Mouse (Mus musculus): ENCODE data around the gene Hnrnpll. TPM values are rescaled to one million over a fixed set of nuclear protein-coding genes. Genes with fewer than 3 reads are reported as not detected.

Hnrnpll gene
- polyA plus RNA-seq, 1 experiment from 2014 or later = 132 TPM

DNA sequence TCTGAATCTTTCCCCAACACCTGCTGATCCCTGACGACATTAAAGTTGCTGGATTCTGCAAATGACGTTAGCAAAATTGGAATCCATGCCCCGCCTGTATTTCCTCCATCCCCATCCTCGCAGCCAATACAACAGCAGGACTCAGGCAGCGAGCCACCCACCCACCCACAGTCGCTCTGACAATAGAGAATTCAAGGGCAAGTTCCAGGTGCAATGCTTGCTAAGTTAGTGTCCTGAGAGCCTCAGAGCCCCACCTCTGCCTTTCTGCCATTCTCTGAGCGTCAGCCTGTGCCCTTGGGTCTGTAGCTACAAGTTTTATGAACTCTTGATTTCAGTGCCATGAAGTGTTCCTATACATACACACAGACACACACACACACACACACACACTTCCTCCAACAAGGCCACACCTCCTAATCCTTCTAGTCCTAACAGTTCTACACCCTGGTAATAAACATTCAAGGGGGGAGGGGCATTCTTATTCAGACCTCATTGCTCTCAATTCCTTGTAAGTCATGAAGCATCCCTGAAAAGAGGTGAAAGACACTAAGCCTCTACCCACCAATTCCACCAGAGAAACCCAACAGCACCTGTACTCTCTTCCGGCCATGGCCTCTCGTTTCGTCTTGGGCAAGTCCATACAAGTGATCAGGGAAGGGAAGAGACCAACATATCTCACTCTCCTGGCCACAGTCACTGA is 81.6 kb downstream of the Hnrnpll start:
- H3K9ac ChIP-seq (ENCODE audit: low read length) = no peak overlapping the region
- H3K9me3 ChIP-seq (ENCODE audit: control insufficient read depth, low read length) = no peaks in the 10 kb centered on the region
- H3K36me3 ChIP-seq (ENCODE audit: control insufficient read depth, insufficient read depth, low read length) = no peaks in the 10 kb centered on the region
- no peak overlapping the region for H3K27ac ChIP-seq (ENCODE audit: low read depth, low read length)
- 83% methylated on average over 10 of the region's 10 CpGs for WGBS
- ATAC-seq (ENCODE audit: low FRiP score) (no peak), DNase-seq (ENCODE audit: low spot score, missing footprints) (no peak)
- no peak overlapping the region for H3K4me2 ChIP-seq
- H3K4me3 ChIP-seq (ENCODE audit: low read depth, low read length) = no peak overlapping the region
- peaks cover 4% of the 10 kb centered on the region; the same call in 1 of the 2 replicates for H3K4me1 ChIP-seq (ENCODE audit: control insufficient read depth, insufficient read depth, low read length)
- no peaks in the 10 kb centered on the region for H3K27me3 ChIP-seq (ENCODE audit: control insufficient read depth, insufficient read depth, low read length)

Other genes with a start within 250 kb of the Hnrnpll start
- 40.9 and 44.3 TPM in 2 replicates for gene Atl2, start 166.2 kb downstream of the Hnrnpll start, polyA plus RNA-seq (2014; fragmentation: Nextera tagmentation; extraction: Ambion mirVana)
- 7.1 and 7.6 TPM in 2 replicates for gene Galm, start 65.1 kb upstream of the Hnrnpll start, polyA plus RNA-seq (2014; fragmentation: Nextera tagmentation; extraction: Ambion mirVana)
- 835 and 887 TPM in 2 replicates for gene Srsf7, start 145.0 kb upstream of the Hnrnpll start, polyA plus RNA-seq (2014; fragmentation: Nextera tagmentation; extraction: Ambion mirVana)
- gene Ttc39d, start 145.1 kb upstream of the Hnrnpll start, polyA plus RNA-seq (2014; fragmentation: Nextera tagmentation; extraction: Ambion mirVana) = 0.08 TPM in 1 of 2 replicates, not detected in the other
- 42.1 and 42.2 TPM in 2 replicates for gene Gemin6, start 162.1 kb upstream of the Hnrnpll start, polyA plus RNA-seq (2014; fragmentation: Nextera tagmentation; extraction: Ambion mirVana)
- 36.2 and 44.6 TPM in 2 replicates for gene Morn2, start 227.9 kb upstream of the Hnrnpll start, polyA plus RNA-seq (2014; fragmentation: Nextera tagmentation; extraction: Ambion mirVana)
- gene Dhx57, start 228.1 kb upstream of the Hnrnpll start, polyA plus RNA-seq (2014; fragmentation: Nextera tagmentation; extraction: Ambion mirVana) = 21.3 and 24.5 TPM in 2 replicates
- gene Arhgef33, start 245.1 kb upstream of the Hnrnpll start, polyA plus RNA-seq (2014; fragmentation: Nextera tagmentation; extraction: Ambion mirVana) = 0.57 and 0.98 TPM in 2 replicates

Data from midbrain, embryonic 11.5 days (tissue).